Mouse (Mus musculus) spleen, adult 2 months (tissue): Measurements from ENCODE around the gene Trim46.

ENCODE experiments used
- CTCF ChIP-seq: fragments of 200-500 bp; IDR thresholded peaks from 2 replicates; pipeline ENCODE4 v1.5.1; 2011; ENCODE audit warnings: mild to moderate bottlenecking, inconsistent platforms; ENCODE audit not compliant: insufficient read depth, insufficient read length, insufficient replicate concordance; ENCODE audit errors: extremely low read depth
- POLR2A ChIP-seq: fragments of 200-500 bp; IDR thresholded peaks from 2 replicates; pipeline ENCODE4 v1.6.1; 2011; ENCODE audit warnings: low read depth, low read length, inconsistent platforms

GRCm38 (mm10) chr3:89254994-89255393 lies 8.9 kb upstream of the Trim46 start:
- no peak for TF ChIP-seq CTCF
- no peak for TF ChIP-seq POLR2A
